Comparison of ENCODE assay signal across 28 mouse cellular contexts in the genomic region with DNA sequence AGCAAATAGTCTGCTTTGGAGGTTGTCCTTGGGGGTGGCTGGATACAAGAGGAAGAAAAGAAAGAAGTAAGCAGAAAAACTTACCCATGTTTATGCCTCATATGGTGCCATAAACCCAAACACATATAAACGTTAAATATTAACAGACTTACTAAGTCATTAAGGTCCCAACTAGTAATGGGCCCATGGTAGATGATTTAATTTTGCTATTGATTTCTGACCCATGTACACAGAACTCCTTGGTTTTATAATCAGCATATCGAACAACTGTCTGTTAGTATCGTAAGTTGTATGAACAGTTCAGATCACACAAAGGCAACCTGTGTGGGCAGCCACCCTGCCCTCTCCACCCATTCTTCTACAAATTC.
DNase-seq lines count a peak whose midpoint lies in the region; ATAC-seq and TF ChIP-seq lines count a peak whose summit lies in the region.
"Had no signal": no experiment of that assay in that cellular context is flagged by ENCODE, and none has a peak within 500 bp of the region (broad histone marks: within the 10 kb centered on the region; RNA-seq: fewer than 3 reads in every experiment).

No protein-coding gene starts in this region.

- H3K27me3 ChIP-seq in lung, embryonic 14.5 days (ENCODE audit: insufficient read depth, low read length) = no peaks in the 10 kb centered on the region
- no peaks in the 10 kb centered on the region for H3K27me3 ChIP-seq in intestine, embryonic 15.5 days (replicated peaks)
- H3K27me3 ChIP-seq in small intestine, adult 2 months (ENCODE audit: control insufficient read depth, insufficient read depth, low read length) = no peaks in the 10 kb centered on the region
- H3K27me3 ChIP-seq: CH12.LX; forebrain, embryonic 13.5 days; hindbrain, embryonic 12.5 days; kidney, embryonic 15.5 days; limb, embryonic 12.5 days; neural tube, embryonic 12.5 days had no signal

- ATAC-seq in lung, embryonic 14.5 days (ENCODE audit: insufficient read depth) = no peak
- peak; percentile 16; the same call in 1 of the 2 replicates for ATAC-seq in intestine, embryonic 15.5 days
- ATAC-seq: activated CD4-positive, CD25-positive, alpha-beta regulatory T cell, adult 4 months; forebrain, embryonic 13.5 days; hindbrain, postnatal 0 days had no signal

- H3K36me3 ChIP-seq in lung, embryonic 14.5 days (ENCODE audit: insufficient read depth) = no peaks in the 10 kb centered on the region
- H3K36me3 ChIP-seq in intestine, embryonic 15.5 days = no peaks in the 10 kb centered on the region
- H3K36me3 ChIP-seq in small intestine, adult 2 months (ENCODE audit: control insufficient read depth, insufficient read depth, low read length) = no peaks in the 10 kb centered on the region
- H3K36me3 ChIP-seq: hindbrain, embryonic 12.5 days; kidney, embryonic 15.5 days; limb, embryonic 12.5 days; midbrain, embryonic 10.5 days; neural tube, embryonic 12.5 days had no signal

- no peak overlapping the region for H3K9ac ChIP-seq in lung, embryonic 14.5 days
- H3K9ac ChIP-seq in intestine, embryonic 15.5 days = no peak overlapping the region
- H3K9ac ChIP-seq: forebrain, embryonic 13.5 days; hindbrain, embryonic 12.5 days; kidney, embryonic 15.5 days; limb, embryonic 12.5 days; neural tube, embryonic 12.5 days had no signal

- no peaks in the 10 kb centered on the region for H3K4me1 ChIP-seq in lung, embryonic 14.5 days (ENCODE audit: insufficient read depth)
- H3K4me1 ChIP-seq in intestine, embryonic 15.5 days (replicated peaks) = no peaks in the 10 kb centered on the region
- peaks cover 30% of the 10 kb centered on the region for H3K4me1 ChIP-seq in small intestine, adult 2 months (ENCODE audit: control insufficient read depth, insufficient read depth, insufficient read length, low read length)
- H3K4me1 ChIP-seq: forebrain, embryonic 13.5 days; hindbrain, embryonic 12.5 days; limb, embryonic 12.5 days; neural tube, embryonic 12.5 days had no signal

- intact Hi-C loops in gastrocnemius, adult 2 months (cut with DNase I) = no loop called here
- intact Hi-C loops in gastrocnemius, postnatal 14 days (cut with DNase I; ENCODE audit: low total_unique reads) = no loop called here

- TF ChIP-seq POLR2A in small intestine, adult 2 months (IDR thresholded peaks at IDR 0.05; ENCODE audit: low read depth, low read length) = no peak

- DNase-seq in gastrocnemius, adult 2 months = no peak
- no peak for DNase-seq in gastrocnemius, postnatal 14 days
- DNase-seq in lung, embryonic 14.5 days = no peak
- DNase-seq in lung, postnatal 36 days = no peak
- DNase-seq in thymus, postnatal 10 days (ENCODE audit: low spot score in 2 of 2) = no peak
- DNase-seq: adrenal gland, adult 2 months; cerebellum, adult 8-10 months; cerebellum, postnatal 25 days; gastrocnemius, postnatal 25 days; heart, postnatal 36 days; right cerebral cortex, adult 18-20 months; right cerebral cortex, postnatal 4 days; thymus, postnatal 14 days had no signal

- no peaks in the 10 kb centered on the region for H3K9me3 ChIP-seq in lung, embryonic 14.5 days (ENCODE audit: low read depth, low read length)
- H3K9me3 ChIP-seq in intestine, embryonic 15.5 days = no peaks in the 10 kb centered on the region
- H3K9me3 ChIP-seq: forebrain, embryonic 13.5 days; hindbrain, embryonic 12.5 days; kidney, embryonic 15.5 days; limb, embryonic 12.5 days; midbrain, embryonic 10.5 days; neural tube, embryonic 12.5 days had no signal

- no peak overlapping the region for H3K4me2 ChIP-seq in lung, embryonic 14.5 days
- no peak overlapping the region for H3K4me2 ChIP-seq in intestine, embryonic 15.5 days (replicated peaks)
- H3K4me2 ChIP-seq: forebrain, embryonic 13.5 days; heart, embryonic 11.5 days; hindbrain, embryonic 12.5 days; kidney, embryonic 15.5 days; limb, embryonic 12.5 days; neural tube, embryonic 12.5 days had no signal

- H3K27ac ChIP-seq in gastrocnemius, adult 2 months = peak overlapping the region; percentile 83
- 0 out of 2 replicates have a peak overlapping the region, but pooled peaks have one; percentile 28 for H3K27ac ChIP-seq in lung, embryonic 14.5 days (ENCODE audit: low read depth)
- no peak overlapping the region for H3K27ac ChIP-seq in intestine, embryonic 15.5 days
- peak overlapping the region; percentile 90 for H3K27ac ChIP-seq in small intestine, adult 2 months (ENCODE audit: insufficient read depth, low read depth, low read length)
- H3K27ac ChIP-seq: forebrain, embryonic 13.5 days; hindbrain, embryonic 12.5 days; hindbrain, postnatal 0 days; kidney, embryonic 15.5 days; layer of hippocampus, adult 2 months; left cerebral cortex, adult 2 months; limb, embryonic 12.5 days; midbrain, embryonic 10.5 days; neural tube, embryonic 12.5 days had no signal

- WGBS in lung, embryonic 14.5 days = 82% methylated on average over 3 of the region's 3 CpGs
- WGBS in intestine, embryonic 15.5 days = 64% methylated on average over 3 of the region's 3 CpGs
- WGBS in small intestine, adult 2 months = 33% methylated on average over 3 of the region's 3 CpGs

- H3K4me3 ChIP-seq in gastrocnemius, adult 2 months = no peak overlapping the region
- H3K4me3 ChIP-seq in lung, embryonic 14.5 days (ENCODE audit: low read depth, low read length) = no peak overlapping the region
- H3K4me3 ChIP-seq in intestine, embryonic 15.5 days (replicated peaks) = no peak overlapping the region
- no peak overlapping the region for H3K4me3 ChIP-seq in small intestine, adult 2 months (ENCODE audit: low read depth, low read length)
- H3K4me3 ChIP-seq: forebrain, embryonic 13.5 days; hindbrain, embryonic 12.5 days; kidney, embryonic 15.5 days; layer of hippocampus, adult 2 months; left cerebral cortex, adult 2 months; limb, embryonic 12.5 days; midbrain, embryonic 10.5 days; myocyte; neural tube, embryonic 12.5 days had no signal

- TF ChIP-seq CTCF in gastrocnemius, adult 2 months (IDR thresholded peaks at IDR 0.05) = no peak
- TF ChIP-seq CTCF in lung, embryonic 14.5 days (IDR thresholded peaks at IDR 0.05; ENCODE audit: low read depth) = no peak
- TF ChIP-seq CTCF in small intestine, adult 2 months (IDR thresholded peaks at IDR 0.05; ENCODE audit: extremely low read depth, insufficient read length, insufficient replicate concordance, low read depth, low read length) = no peak
